Mouse (Mus musculus) naive thymus-derived CD4-positive, alpha-beta T cell, adult 2 months (primary cell): ENCODE results near the gene Actl9.

Experiments used
- DNase-seq: peaks from one replicate; pipeline ENCODE4 v3.0.0-alpha.2; 2011; ENCODE audit warnings: low read depth

Gene Actl9

GRCm38 (mm10) chr17:33432019-33432946 is at the start of gene Actl9:
Actl9 (plus strand) TSS chr17:33432896.
- DNase-seq, result no peak

GRCm38 (mm10) chr17:33385705-33386104 is 47.0 kb upstream of the Actl9 start:
- DNase-seq, result no peak

DNA sequence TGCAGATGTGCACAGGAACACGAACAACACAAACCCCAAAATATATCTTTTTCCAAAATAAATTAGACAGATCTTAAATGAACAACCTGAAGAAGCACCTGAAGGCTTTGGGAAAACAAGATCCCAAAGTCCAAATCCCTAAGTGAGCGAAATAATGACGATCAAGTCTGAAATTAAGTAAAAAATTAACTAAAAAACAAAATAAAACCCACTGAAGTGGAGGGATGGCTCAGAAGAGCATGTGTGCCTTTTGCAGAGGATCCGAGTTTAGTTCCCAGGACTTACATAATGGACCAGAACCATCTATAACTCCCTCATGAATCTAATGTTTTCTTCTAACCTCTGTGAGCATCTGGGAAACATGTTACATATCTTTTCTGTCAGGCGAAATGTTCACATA is 40.4 kb upstream of the Actl9 start:
- DNase-seq, result no peak

GRCm38 (mm10) chr17:33394182-33395034 is 38.3 kb upstream of the Actl9 start, which contains the start of gene Zfp101:
Zfp101 (minus strand) TSS chr17:33394641.
- peak; percentile 94 for DNase-seq

GRCm38 (mm10) chr17:33439148-33439547 is 6.5 kb downstream of the Actl9 start:
- DNase-seq, result peak; percentile 89

DNA sequence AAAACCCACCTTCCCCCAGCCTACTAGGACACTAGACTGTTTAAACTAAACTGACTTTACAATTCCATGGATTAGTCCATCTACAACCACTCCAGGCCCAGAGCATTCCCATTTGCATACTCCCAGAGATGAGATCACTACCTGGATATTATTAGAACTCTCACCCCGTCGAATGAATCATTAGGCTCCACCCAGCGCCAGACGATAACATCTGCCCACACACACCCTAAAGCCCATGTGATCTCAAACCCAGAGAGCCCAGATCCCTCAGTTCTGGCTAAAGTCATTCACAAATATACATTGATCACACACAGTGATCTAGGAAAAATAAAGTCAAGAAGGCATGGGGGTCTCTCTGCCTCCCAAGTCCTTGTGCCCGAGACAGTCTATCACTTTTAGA is 7.2 kb downstream of the Actl9 start:
- DNase-seq, result no peak

DNA sequence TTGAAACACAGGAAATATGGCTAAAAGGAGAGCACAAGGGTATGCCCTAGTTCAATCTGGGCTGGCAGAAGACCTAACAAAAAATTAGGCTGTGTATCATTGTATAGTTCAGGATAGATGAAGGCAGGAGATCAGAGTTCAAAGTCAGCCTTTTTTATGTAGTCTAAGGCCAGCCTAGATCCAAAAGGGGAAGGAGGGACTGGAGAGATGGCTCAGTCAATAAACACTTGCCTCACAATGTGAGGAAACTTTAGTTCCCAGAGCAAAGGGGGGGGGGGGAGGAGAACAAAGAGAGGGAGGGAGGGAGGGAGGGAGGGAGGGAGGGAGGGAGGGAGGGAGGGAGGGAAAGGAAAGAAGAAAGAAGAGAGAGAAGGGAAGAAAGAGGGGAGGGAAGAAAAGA is 8.5 kb downstream of the Actl9 start:
- DNase-seq, result no peak

- peak; percentile 63 for DNase-seq
Observed at GRCm38 (mm10) chr17:33456631-33457030, 23.9 kb downstream of the Actl9 start.

GRCm38 (mm10) chr17:33471206-33471605 is 38.5 kb downstream of the Actl9 start:
- DNase-seq, result no peak
